Mouse (Mus musculus) kidney, embryonic 15.5 days (tissue): Measurements from ENCODE around the gene Kcnab1. TPM values are rescaled to one million over a fixed set of nuclear protein-coding genes. Genes with fewer than 3 reads are reported as not detected.

Source experiments
- ATAC-seq: fragments of 200-750 bp; cut with Nextera tagmentation; replicated peaks from 2 replicates; pipeline ENCODE4 v1.8.0; 2017; ENCODE audit warnings: moderate TSS enrichment; ENCODE audit not compliant: low FRiP score
- H3K27ac ChIP-seq: fragments of 300-500 bp; sonication (generic); 2 replicates; pipeline ENCODE4 v1.5.1; 2015; ENCODE audit warnings: mild to moderate bottlenecking, inconsistent platforms
- H3K27me3 ChIP-seq: fragments of 300-500 bp; sonication (generic); 2 replicates; pipeline ENCODE4 v1.6.1; 2015; ENCODE audit warnings: inconsistent platforms
- H3K36me3 ChIP-seq: fragments of 300-500 bp; sonication (generic); 2 replicates; pipeline ENCODE4 v1.6.1; 2015; ENCODE audit warnings: inconsistent platforms
- H3K4me1 ChIP-seq: fragments of 300-500 bp; sonication (generic); 2 replicates; pipeline ENCODE4 v1.6.1; 2015; ENCODE audit warnings: inconsistent platforms
- H3K4me2 ChIP-seq: fragments of 300-500 bp; sonication (generic); 2 replicates; pipeline ENCODE4 v1.6.1; 2015; ENCODE audit warnings: moderate library complexity, mild to moderate bottlenecking, inconsistent platforms
- H3K4me3 ChIP-seq: fragments of 300-500 bp; sonication (generic); replicated peaks from 2 replicates; pipeline ENCODE4 v1.5.1; 2015; ENCODE audit warnings: mild to moderate bottlenecking, inconsistent platforms
- H3K9ac ChIP-seq: fragments of 300-500 bp; sonication (generic); 2 replicates; pipeline ENCODE4 v1.6.1; 2015; ENCODE audit warnings: mild to moderate bottlenecking, inconsistent platforms
- H3K9me3 ChIP-seq: fragments of 300-500 bp; sonication (generic); replicated peaks from 2 replicates; pipeline ENCODE4 v1.6.1; 2016; ENCODE audit warnings: inconsistent platforms
- WGBS: fragments of 180-500 bp; shearing (Covaris S2); methylation state at CpG from one replicate; pipeline ENCODE4 v1.1.7; 2015; ENCODE audit warnings: mixed read lengths; 5-methylcytosine and 5-hydroxymethylcytosine counted together
- polyA plus RNA-seq: library from polyadenylated mRNA; unstranded; fragments of >200 nt; fragmentation: Nextera tagmentation; extraction: Ambion mirVana; gene quantifications from 2 replicates; pipeline ENCODE4 v1.2.1, GENCODE M21; 2015

The Kcnab1 gene
- polyA plus RNA-seq, 1 experiment from 2014 or later = 3.5 TPM

DNA sequence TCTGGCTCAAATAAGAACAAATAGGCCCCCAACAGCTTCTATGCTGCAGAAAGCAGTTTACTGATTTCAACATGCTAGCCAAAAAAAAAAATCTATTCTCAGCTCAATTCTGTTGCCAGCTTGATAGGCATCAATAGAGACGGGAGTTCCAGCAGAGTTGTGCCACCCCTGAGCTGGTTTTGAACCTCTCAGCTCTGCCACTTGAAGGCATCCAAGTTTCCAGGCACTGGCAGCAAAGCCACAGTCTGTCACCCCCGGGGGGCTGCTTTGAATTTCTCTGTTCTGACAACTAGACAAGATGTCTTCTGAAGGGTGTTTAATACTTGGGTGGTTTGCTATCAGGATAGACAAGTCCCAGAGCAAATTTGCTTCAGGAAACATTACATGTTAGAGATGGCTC, 104.5 kb downstream of the Kcnab1 start:
- WGBS = 82% methylated on average over 2 of the region's 2 CpGs
- ATAC-seq = no peak
- no peak overlapping the region for H3K4me2 ChIP-seq
- H3K27me3 ChIP-seq = no peaks in the 10 kb centered on the region
- 0 out of 2 replicates have a peak, but pooled peaks cover 2% of the 10 kb centered on the region for H3K4me1 ChIP-seq
- no peak overlapping the region for H3K27ac ChIP-seq
- H3K36me3 ChIP-seq = no peaks in the 10 kb centered on the region
- no peak overlapping the region for H3K9ac ChIP-seq
- no peak overlapping the region for H3K4me3 ChIP-seq
- no peaks in the 10 kb centered on the region for H3K9me3 ChIP-seq

- ATAC-seq = no peak
- H3K36me3 ChIP-seq = no peaks in the 10 kb centered on the region
Observed at GRCm38 (mm10) chr3:65214635-65215034, 105.5 kb downstream of the Kcnab1 start.

DNA sequence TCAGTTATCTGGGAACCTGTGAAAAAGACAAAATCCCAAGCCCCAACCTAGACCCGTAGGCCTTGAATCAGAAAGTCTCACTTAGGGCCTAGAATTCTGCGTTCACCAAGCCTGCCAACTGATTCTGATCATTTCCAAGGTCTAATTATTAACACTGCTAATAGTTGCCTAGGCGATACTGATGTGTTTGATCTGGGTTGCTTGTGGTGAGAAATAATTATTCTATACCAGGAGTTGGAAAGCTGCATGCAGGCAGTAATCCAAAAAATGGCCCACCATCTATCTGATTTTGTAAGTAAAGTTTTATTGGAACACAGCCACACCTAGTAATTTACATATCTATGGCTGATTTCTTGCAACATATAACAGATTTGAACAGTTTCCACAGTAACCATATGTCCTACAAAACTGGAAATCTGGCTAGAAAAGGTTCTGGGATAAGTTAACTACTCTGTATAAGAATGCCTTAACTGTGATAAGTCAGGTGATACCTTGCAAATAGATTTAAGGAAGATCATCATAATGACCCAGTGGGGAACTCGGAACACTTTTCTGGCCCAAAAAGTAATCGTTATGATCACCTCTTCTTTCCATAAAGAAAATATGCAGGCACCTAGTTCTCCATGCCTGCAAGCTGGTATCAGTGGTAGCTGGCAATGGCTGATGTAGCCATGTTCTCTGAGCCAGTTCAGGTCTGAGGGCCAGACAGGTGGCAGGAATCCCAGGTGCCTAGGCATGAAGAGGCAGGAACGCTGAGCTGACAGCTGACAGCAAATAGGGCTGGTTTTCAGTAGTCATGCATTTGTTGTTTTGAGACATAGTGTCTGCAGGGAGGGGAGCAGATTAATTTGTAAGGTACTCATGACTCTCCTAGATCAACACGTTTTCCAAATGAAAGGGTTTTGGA, 108.7 kb downstream of the Kcnab1 start:
- ATAC-seq = no peak
- no peak overlapping the region for H3K4me3 ChIP-seq
- H3K4me1 ChIP-seq = 0 out of 2 replicates have a peak, but pooled peaks cover 2% of the 10 kb centered on the region
- H3K9ac ChIP-seq = no peak overlapping the region
- WGBS = 82% methylated on average over 7 of the region's 7 CpGs
- H3K27me3 ChIP-seq = no peaks in the 10 kb centered on the region
- H3K36me3 ChIP-seq = no peaks in the 10 kb centered on the region
- H3K4me2 ChIP-seq = no peak overlapping the region
- H3K9me3 ChIP-seq = no peaks in the 10 kb centered on the region
- no peak overlapping the region for H3K27ac ChIP-seq

More at GRCm38 (mm10) chr3:65214635-65215034, 105.5 kb downstream of the Kcnab1 start:
- Histone ChIP-seq H3K27ac (no peak overlapping the region), H3K4me3 (no peak overlapping the region), H3K27me3 (no peaks in the 10 kb centered on the region), H3K9me3 (no peaks in the 10 kb centered on the region), H3K4me1 (0 out of 2 replicates have a peak, but pooled peaks cover 2% of the 10 kb centered on the region), H3K9ac (no peak overlapping the region), H3K4me2 (no peak overlapping the region)
- 83% methylated on average over 2 of the region's 2 CpGs for WGBS

DNA sequence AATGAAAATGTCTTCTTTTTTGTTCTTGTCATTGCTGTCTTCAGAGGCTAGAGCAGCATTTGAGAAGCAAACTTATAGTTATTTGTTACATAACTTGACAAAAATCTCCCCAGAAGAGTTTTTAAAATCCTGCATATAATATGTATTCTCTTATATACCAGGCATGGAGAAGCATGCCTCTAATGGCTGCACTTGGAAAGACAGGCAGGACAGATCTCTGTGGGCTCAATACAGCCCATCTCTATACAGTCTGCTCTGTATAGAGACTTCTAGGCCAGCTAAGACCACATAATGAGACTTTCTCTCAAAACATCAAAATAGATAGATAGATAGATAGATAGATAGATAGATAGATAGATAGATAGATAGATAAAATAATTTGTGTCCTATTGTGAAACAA, 111.1 kb downstream of the Kcnab1 start:
- Histone ChIP-seq H3K27me3 (no peaks in the 10 kb centered on the region), H3K9me3 (no peaks in the 10 kb centered on the region), H3K4me2 (no peak overlapping the region), H3K4me3 (no peak overlapping the region), H3K4me1 (0 out of 2 replicates have a peak, but pooled peaks cover 2% of the 10 kb centered on the region), H3K36me3 (no peaks in the 10 kb centered on the region), H3K27ac (no peak overlapping the region), H3K9ac (no peak overlapping the region)
- no peak for ATAC-seq

DNA sequence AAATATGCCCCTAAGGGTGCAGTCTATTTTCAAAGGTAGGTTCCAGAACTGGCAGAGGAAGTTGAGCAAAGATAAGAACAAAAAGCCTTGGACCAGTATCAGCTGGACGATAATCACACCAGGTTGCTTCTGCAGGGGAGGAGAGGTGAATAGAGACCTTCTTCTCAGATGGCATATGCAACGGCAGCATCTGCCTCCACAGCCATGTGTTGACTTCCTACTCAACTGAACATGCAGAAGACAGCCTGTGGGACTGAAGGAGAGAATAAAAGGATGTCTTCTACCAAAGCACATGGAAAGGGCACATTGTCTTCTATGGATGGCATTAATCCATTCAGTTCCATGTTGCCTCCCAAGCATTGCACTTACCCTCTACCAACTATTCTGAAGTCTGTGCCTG, 114.5 kb downstream of the Kcnab1 start:
- Histone ChIP-seq H3K27ac (no peak overlapping the region), H3K4me3 (no peak overlapping the region), H3K4me1 (no peaks in the 10 kb centered on the region), H3K27me3 (no peaks in the 10 kb centered on the region), H3K4me2 (no peak overlapping the region), H3K9me3 (no peaks in the 10 kb centered on the region), H3K36me3 (no peaks in the 10 kb centered on the region), H3K9ac (no peak overlapping the region)
- WGBS = 90% methylated on average over 2 of the region's 2 CpGs
- no peak for ATAC-seq

DNA sequence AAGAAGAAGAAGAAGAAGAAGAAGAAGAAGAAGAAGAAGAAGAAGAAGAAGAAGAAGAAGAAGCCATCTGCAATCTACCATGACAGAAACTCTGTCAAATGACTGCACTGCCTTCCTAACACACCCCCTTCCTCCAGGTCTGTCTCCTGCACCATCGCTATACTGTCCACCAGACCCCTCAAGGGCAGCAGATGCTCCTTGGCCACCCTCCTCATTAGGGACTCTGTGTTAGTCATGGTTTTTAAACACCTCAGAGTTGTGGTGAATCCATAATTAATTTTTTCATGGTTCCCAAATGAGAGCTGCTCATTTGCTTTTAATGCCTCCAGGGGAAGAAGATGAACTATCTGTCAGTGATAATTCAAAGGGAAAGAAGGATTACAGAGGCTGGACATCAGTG, 121.8 kb downstream of the Kcnab1 start:
- Histone ChIP-seq H3K27ac (no peak overlapping the region), H3K9ac (no peak overlapping the region), H3K9me3 (0 out of 2 replicates have a peak, but pooled peaks cover 3% of the 10 kb centered on the region), H3K36me3 (no peaks in the 10 kb centered on the region), H3K27me3 (no peaks in the 10 kb centered on the region), H3K4me3 (no peak overlapping the region), H3K4me2 (no peak overlapping the region), H3K4me1 (no peaks in the 10 kb centered on the region)
- WGBS = 83% methylated on average over 1 of the region's 1 CpGs
- no peak for ATAC-seq

GRCm38 (mm10) chr3:65231419-65232090, 122.4 kb downstream of the Kcnab1 start:
- no peak overlapping the region for H3K4me3 ChIP-seq
- H3K9me3 ChIP-seq = 0 out of 2 replicates have a peak, but pooled peaks cover 3% of the 10 kb centered on the region
- no peaks in the 10 kb centered on the region for H3K27me3 ChIP-seq
- no peaks in the 10 kb centered on the region for H3K36me3 ChIP-seq
- no peak overlapping the region for H3K27ac ChIP-seq
- WGBS = 82% methylated on average over 11 of the region's 11 CpGs
- H3K4me2 ChIP-seq = no peak overlapping the region
- H3K9ac ChIP-seq = no peak overlapping the region
- H3K4me1 ChIP-seq = no peaks in the 10 kb centered on the region
- ATAC-seq = no peak

GRCm38 (mm10) chr3:65249023-65249422, 139.8 kb downstream of the Kcnab1 start:
- no peaks in the 10 kb centered on the region for H3K9me3 ChIP-seq
- 47% methylated on average over 6 of the region's 6 CpGs for WGBS
- no peaks in the 10 kb centered on the region for H3K36me3 ChIP-seq
- H3K9ac ChIP-seq = no peak overlapping the region
- ATAC-seq = no peak
- H3K27me3 ChIP-seq = no peaks in the 10 kb centered on the region
- no peak overlapping the region for H3K4me3 ChIP-seq
- no peak overlapping the region for H3K4me2 ChIP-seq
- no peaks in the 10 kb centered on the region for H3K4me1 ChIP-seq
- no peak overlapping the region for H3K27ac ChIP-seq

DNA sequence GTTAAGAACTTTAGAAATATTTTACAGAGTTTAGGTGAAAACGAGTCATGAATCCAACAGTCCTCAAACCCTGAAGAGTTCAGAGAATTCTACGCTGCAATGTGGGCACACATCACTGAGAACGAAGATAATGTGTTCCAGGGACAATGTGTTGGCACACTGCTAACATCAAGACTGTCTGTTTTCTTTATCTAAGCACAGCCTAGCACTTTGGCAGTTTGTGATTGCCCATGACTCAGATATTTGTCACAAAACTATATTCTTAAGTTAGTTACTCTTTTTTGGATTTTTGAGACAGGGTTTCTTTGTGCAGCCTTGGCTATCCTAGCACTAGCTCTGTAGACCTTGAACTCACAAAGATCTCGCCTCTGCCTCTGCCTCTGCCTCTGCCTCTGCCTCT, 151.3 kb downstream of the Kcnab1 start:
- no peak overlapping the region for H3K4me2 ChIP-seq
- no peak for ATAC-seq
- H3K36me3 ChIP-seq = no peaks in the 10 kb centered on the region
- no peaks in the 10 kb centered on the region for H3K9me3 ChIP-seq
- H3K4me1 ChIP-seq = no peaks in the 10 kb centered on the region
- no peaks in the 10 kb centered on the region for H3K27me3 ChIP-seq
- H3K4me3 ChIP-seq = no peak overlapping the region
- no peak overlapping the region for H3K27ac ChIP-seq
- H3K9ac ChIP-seq = no peak overlapping the region
- WGBS = 87% methylated on average over 4 of the region's 4 CpGs

DNA sequence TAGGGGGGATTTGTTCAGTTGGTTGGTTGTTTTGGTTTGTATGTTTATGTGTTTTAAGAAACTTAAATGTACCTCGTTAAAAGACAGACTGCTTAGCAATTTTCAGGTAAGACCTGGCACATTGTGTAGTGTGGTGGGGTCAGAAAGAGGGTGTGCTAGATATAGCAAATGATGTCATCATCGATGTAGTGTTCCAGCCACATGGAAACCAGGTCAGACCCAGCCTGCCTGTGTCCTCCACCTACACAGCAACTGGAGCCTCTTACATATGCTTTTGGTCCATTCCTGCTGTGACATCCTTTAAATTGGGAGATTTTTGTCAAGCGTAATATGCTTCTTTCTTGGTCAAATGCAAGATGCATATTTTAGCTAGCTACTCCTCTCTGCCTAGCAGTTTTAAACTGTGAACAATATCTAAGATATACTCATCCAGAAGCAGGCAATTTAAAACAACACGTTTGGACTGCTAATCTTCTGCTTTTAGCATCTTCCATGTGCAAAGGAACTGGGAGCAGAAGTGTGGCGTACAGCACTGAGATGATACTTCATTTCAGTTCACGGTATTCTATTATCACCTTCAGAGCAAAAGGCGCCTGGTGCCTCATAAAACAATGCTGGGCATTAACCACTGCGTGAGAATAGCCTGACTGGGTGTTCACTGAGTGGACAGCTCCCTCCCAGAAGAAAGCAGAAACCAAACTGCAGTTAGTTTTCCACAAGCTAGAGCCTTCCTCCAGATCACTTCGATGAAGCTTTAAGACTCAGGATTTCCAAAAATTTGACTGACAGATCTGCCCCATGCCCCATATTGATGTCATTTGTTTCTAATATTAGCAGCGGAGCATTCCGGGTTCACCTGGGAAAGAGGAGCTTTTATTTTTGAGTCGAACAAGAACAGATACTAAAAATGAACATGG, 153.6 kb downstream of the Kcnab1 start:
- ATAC-seq = no peak
- no peaks in the 10 kb centered on the region for H3K4me1 ChIP-seq
- no peak overlapping the region for H3K4me2 ChIP-seq
- H3K27ac ChIP-seq = no peak overlapping the region
- no peaks in the 10 kb centered on the region for H3K27me3 ChIP-seq
- H3K9ac ChIP-seq = no peak overlapping the region
- 78% methylated on average over 12 of the region's 12 CpGs for WGBS
- no peaks in the 10 kb centered on the region for H3K36me3 ChIP-seq
- H3K4me3 ChIP-seq = no peak overlapping the region
- no peaks in the 10 kb centered on the region for H3K9me3 ChIP-seq

DNA sequence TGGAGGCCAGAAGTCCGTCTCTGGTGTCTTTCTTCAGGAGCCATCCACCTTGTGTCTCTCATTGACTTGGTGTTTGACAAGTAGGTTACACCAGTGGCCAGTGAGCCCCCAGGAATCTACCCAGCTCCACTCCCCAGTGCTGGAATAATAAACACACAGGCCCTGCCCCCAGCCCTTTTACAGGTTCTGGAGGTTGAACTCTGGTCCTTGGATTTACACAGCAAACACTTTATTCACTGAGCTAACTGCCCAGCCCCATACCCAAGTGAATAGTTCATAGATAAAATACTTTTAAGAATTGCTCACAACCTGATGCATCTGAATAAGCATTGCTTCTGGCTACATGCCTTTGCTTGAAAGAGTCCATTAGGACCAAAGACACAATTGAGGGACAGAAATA, 164.1 kb downstream of the Kcnab1 start:
- Histone ChIP-seq H3K27ac (no peak overlapping the region), H3K9ac (no peak overlapping the region), H3K36me3 (no peaks in the 10 kb centered on the region), H3K4me2 (no peak overlapping the region), H3K27me3 (no peaks in the 10 kb centered on the region), H3K4me1 (no peaks in the 10 kb centered on the region), H3K9me3 (no peaks in the 10 kb centered on the region), H3K4me3 (no peak overlapping the region)
- WGBS = 78% methylated on average over 1 of the region's 1 CpGs
- no peak for ATAC-seq
